Mouse (Mus musculus) ES-E14 (cell line): ENCODE measurements at regions not wholly inside any gene's neighbourhood (a gene's known extent, or its start where the extent isn't known, plus 50 kb on each side); places are given as distances from the start of the nearest gene placed in this dataset.

Experiments used
- CHD2 ChIP-seq: IDR thresholded peaks from 2 replicates; pipeline ENCODE4 v1.6.1; 2014; ENCODE audit warnings: mild to moderate bottlenecking, low read depth, low read length, inconsistent platforms
- HCFC1 ChIP-seq: IDR thresholded peaks from 2 replicates; pipeline ENCODE4 v1.6.1; 2012; ENCODE audit warnings: low read length, inconsistent platforms, borderline replicate concordance; ENCODE audit not compliant: insufficient read depth
- MAFK ChIP-seq: IDR thresholded peaks from 2 replicates; pipeline ENCODE4 v1.6.1; 2014; ENCODE audit warnings: mild to moderate bottlenecking, low read depth, low read length, inconsistent platforms; ENCODE audit not compliant: insufficient read depth
- ZNF384 ChIP-seq: IDR thresholded peaks from 2 replicates; pipeline ENCODE4 v1.6.1; 2012; ENCODE audit warnings: low read depth, low read length, inconsistent platforms

- TF ChIP-seq CHD2 (no peak), MAFK (no peak), HCFC1 (no peak), ZNF384 (no peak)
Observed at GRCm38 (mm10) chr1:33040740-33041139, 493.6 kb upstream of the Gm5415 start.
